Mouse (Mus musculus) lung, adult 2 months (tissue): Measurements from ENCODE around the gene Prr27.

Experiments used
- CTCF ChIP-seq: fragments of 200-500 bp; IDR thresholded peaks from 2 replicates; pipeline ENCODE4 v1.5.1; 2011; ENCODE audit warnings: mild to moderate bottlenecking, low read length, control low read depth; ENCODE audit not compliant: insufficient read depth
- POLR2A ChIP-seq: fragments of 200-500 bp; IDR thresholded peaks from 2 replicates; pipeline ENCODE4 v1.6.1; 2011; ENCODE audit warnings: low read depth, mild to moderate bottlenecking, control low read depth, low read length, borderline replicate concordance; ENCODE audit errors: extremely low read depth

DNA sequence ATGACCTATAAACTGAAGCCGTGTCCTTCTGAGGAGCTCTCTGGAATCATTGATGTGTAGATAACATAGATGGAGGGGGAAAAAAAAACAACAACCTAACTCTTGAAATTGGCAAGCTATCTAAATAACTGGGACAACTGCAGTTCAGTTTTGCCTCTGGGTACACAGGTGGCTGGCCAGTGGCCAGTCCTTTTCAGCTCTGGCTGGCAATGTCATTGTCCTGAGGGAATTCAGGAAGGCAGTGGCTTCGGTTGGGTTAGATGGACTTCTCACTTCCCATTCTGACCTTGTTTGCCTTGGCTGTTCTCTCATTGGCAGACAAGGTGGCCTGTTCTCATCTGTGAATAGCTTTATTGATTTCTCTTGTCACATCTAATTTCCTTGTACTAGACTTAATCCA is 44.6 kb downstream of the Prr27 start:
- TF ChIP-seq CTCF (no peak), POLR2A (no peak)
